Mouse (Mus musculus) liver, postnatal 0 days (tissue): ENCODE data around the gene Sp3.

Experiments
- CTCF ChIP-seq: sonication (generic); IDR thresholded peaks from 2 replicates; pipeline ENCODE4 v1.5.1; 2016; ENCODE audit warnings: antibody characterized with exemption, low read depth
- EP300 ChIP-seq: IDR thresholded peaks from 2 replicates; pipeline ENCODE4 v1.6.1; 2016; ENCODE audit warnings: antibody characterized with exemption, low read depth, mild to moderate bottlenecking

DNA sequence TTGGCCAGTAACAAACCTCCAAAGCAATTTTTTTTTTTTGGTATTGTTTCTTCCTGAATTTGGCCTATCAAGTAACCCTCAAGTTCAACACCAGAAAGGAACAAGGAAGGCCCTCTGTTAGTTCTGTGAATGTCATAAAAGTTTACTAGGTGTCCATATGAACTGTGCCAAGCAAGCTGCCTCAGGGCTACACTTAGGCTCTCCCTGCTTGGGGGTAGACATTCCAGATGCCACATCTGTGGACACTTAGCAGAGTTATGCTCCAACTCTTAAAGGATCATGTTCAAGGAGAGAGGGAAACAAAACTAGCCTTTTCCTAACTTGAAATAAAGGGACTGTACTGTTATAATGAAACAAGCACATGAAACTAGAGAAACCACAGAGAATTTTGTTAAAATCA lies 48.1 kb downstream of the Sp3 start:
- no peak for TF ChIP-seq EP300
- TF ChIP-seq CTCF, result no peak
